Mouse (Mus musculus) cerebellum, postnatal 25 days (tissue): ENCODE results near the gene Prdx1.

ENCODE experiments used
- DNase-seq, 2 experiments: peaks; one replicate each; pipeline ENCODE4 v3.0.0; 2021; ENCODE audit warnings: mixed read lengths in 2 of 2

The Prdx1 gene

GRCm38 (mm10) chr4:116731077-116731476, 45.7 kb downstream of the Prdx1 start:
- DNase-seq = no peak

- DNase-seq = no peak
Measured at GRCm38 (mm10) chr4:116732355-116732754, 47.0 kb downstream of the Prdx1 start.

- no peak for DNase-seq
Measured at GRCm38 (mm10) chr4:116734996-116735395, 49.7 kb downstream of the Prdx1 start.

GRCm38 (mm10) chr4:116738972-116739751, 53.8 kb downstream of the Prdx1 start:
- DNase-seq = no peak

GRCm38 (mm10) chr4:116749750-116750149, 64.4 kb downstream of the Prdx1 start:
- DNase-seq = no peak
